16 mouse cellular contexts compared by ENCODE assay signal in the genomic region with DNA sequence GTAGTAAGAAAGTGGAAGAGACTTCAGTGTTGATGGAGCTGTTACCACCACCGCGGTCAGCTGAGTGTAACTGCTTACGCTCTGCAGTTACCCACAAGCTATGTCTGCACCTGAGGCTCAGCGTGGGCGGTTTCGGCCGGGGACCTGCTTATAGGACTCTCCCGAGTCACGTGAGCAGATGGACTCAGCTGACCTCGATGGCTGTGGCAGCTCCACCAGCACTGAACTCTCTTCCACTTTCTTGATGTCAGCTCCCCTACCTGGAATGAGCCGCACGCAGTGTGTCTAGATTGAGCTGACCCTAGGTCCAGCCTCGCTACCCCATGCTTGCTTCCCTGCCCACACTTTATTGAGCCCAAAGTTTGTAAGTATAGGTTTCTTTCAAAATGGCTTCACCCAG.
"Had no signal": no experiment of that assay in that cellular context is flagged by ENCODE, and none has a peak within 500 bp of the region (broad histone marks: within the 10 kb centered on the region; RNA-seq: fewer than 3 reads in every experiment).

No protein-coding gene starts in this region.

- H3K9me3 ChIP-seq: lung, embryonic 15.5 days; midbrain, embryonic 13.5 days; midbrain, embryonic 15.5 days; neural tube, embryonic 12.5 days had no signal

- H3K27ac ChIP-seq: lung, embryonic 15.5 days; macrophage; midbrain, embryonic 13.5 days; midbrain, embryonic 15.5 days; neural tube, embryonic 12.5 days had no signal

- H3K4me2 ChIP-seq: lung, embryonic 15.5 days; midbrain, embryonic 11.5 days; midbrain, embryonic 13.5 days; midbrain, embryonic 15.5 days; neural tube, embryonic 12.5 days had no signal

- H3K36me3 ChIP-seq: lung, embryonic 15.5 days; midbrain, embryonic 13.5 days; midbrain, embryonic 15.5 days; neural tube, embryonic 12.5 days had no signal

- H3K4me3 ChIP-seq: lung, embryonic 15.5 days; megakaryocyte, embryonic 14.5 days; midbrain, embryonic 13.5 days; midbrain, embryonic 15.5 days; neural tube, embryonic 12.5 days had no signal

- H3K4me1 ChIP-seq: midbrain, embryonic 15.5 days had no signal

- ATAC-seq: liver, postnatal 0 days; lung, postnatal 0 days; midbrain, embryonic 13.5 days; midbrain, embryonic 15.5 days had no signal

- DNase-seq: liver, postnatal 0 days; lung, adult 2 months; lung, postnatal 14 days; lung, postnatal 36 days; right cerebral cortex, postnatal 14 days; thymus, adult 18-20 months; thymus, postnatal 25 days; thymus, postnatal 4 days had no signal

- H3K9ac ChIP-seq: liver, postnatal 0 days; lung, embryonic 15.5 days; midbrain, embryonic 13.5 days; midbrain, embryonic 15.5 days; neural tube, embryonic 12.5 days had no signal

- H3K27me3 ChIP-seq: lung, embryonic 15.5 days; megakaryocyte, embryonic 14.5 days; neural tube, embryonic 12.5 days had no signal
